Mouse (Mus musculus) lung, postnatal 36 days (tissue): ENCODE measurements around the gene 3110040N11Rik.
"Not testable (repeated sequence)": the region's sequence is repeated elsewhere in the genome, so short reads cannot be mapped to it uniquely, and the experiment has no call there.

Experiments
- DNase-seq: peaks from one replicate; pipeline ENCODE4 v3.0.0; 2022; ENCODE audit warnings: mixed read lengths

Gene 3110040N11Rik

GRCm38 (mm10) chr7:81789095-81789757, at the start of gene 3110040N11Rik:
TSS of gene 3110040N11Rik (minus strand) at chr7:81789478.
- DNase-seq = peak; percentile 83

GRCm38 (mm10) chr7:81837771-81838170, 48.5 kb upstream of the 3110040N11Rik start:
- DNase-seq = not testable (repeated sequence)

GRCm38 (mm10) chr7:81835430-81835829, 46.2 kb upstream of the 3110040N11Rik start:
- no peak for DNase-seq

- no peak for DNase-seq
Observed at GRCm38 (mm10) chr7:81834847-81835246, 45.6 kb upstream of the 3110040N11Rik start.

- DNase-seq = peak; percentile 87
Observed at GRCm38 (mm10) chr7:81829379-81829894, 40.2 kb upstream of the 3110040N11Rik start, which contains the start of gene Btbd1. TSS of gene Btbd1 (minus strand) at chr7:81829431.

GRCm38 (mm10) chr7:81828681-81829378, 39.6 kb upstream of the 3110040N11Rik start:
- peak; percentile 51 for DNase-seq

GRCm38 (mm10) chr7:81827806-81828667, 38.8 kb upstream of the 3110040N11Rik start:
- DNase-seq = peak; percentile 62

- DNase-seq = no peak
Observed at GRCm38 (mm10) chr7:81825381-81825780, 36.1 kb upstream of the 3110040N11Rik start.

- no peak for DNase-seq
Observed at GRCm38 (mm10) chr7:81824906-81825305, 35.6 kb upstream of the 3110040N11Rik start.

GRCm38 (mm10) chr7:81806067-81806466, 16.8 kb upstream of the 3110040N11Rik start:
- no peak for DNase-seq

- peak; percentile 16 for DNase-seq
Observed at GRCm38 (mm10) chr7:81788536-81788935, 742 bp downstream of the 3110040N11Rik start.

GRCm38 (mm10) chr7:81777667-81778218, 11.5 kb downstream of the 3110040N11Rik start:
- no peak for DNase-seq

- DNase-seq = no peak
Observed at GRCm38 (mm10) chr7:81775325-81775724, 14.0 kb downstream of the 3110040N11Rik start.

- peak; percentile 13 for DNase-seq
Observed at GRCm38 (mm10) chr7:81772786-81773539, 16.3 kb downstream of the 3110040N11Rik start.

- DNase-seq = peak; percentile 52
Observed at GRCm38 (mm10) chr7:81763110-81763845, 26.0 kb downstream of the 3110040N11Rik start.

- peak; percentile 95 for DNase-seq
Observed at GRCm38 (mm10) chr7:81762180-81763109, 26.8 kb downstream of the 3110040N11Rik start, which contains the start of gene Ramac. TSS of gene Ramac (plus strand) at chr7:81762925.

GRCm38 (mm10) chr7:81747956-81748355, 41.3 kb downstream of the 3110040N11Rik start:
- DNase-seq = no peak

- peak; percentile 71 for DNase-seq
Observed at GRCm38 (mm10) chr7:81744145-81744544, 45.1 kb downstream of the 3110040N11Rik start.

- no peak for DNase-seq
Observed at GRCm38 (mm10) chr7:81740010-81740409, 49.3 kb downstream of the 3110040N11Rik start.
